Mouse (Mus musculus) inflammation-experienced regulatory T-cells, adult 16 weeks (primary cell): ENCODE results near the gene Wdr4. TPM values are rescaled to one million over a fixed set of nuclear protein-coding genes. Genes with fewer than 3 reads are reported as not detected.

Experiments used
- polyA plus RNA-seq: library from polyadenylated mRNA; unstranded; fragments of 100-300 nt; shearing (Covaris generic); gene quantifications from one replicate; pipeline ENCODE4 v1.2.1, GENCODE M21; 2017

Wdr4 gene
- polyA plus RNA-seq, result 37.8 TPM

DNA sequence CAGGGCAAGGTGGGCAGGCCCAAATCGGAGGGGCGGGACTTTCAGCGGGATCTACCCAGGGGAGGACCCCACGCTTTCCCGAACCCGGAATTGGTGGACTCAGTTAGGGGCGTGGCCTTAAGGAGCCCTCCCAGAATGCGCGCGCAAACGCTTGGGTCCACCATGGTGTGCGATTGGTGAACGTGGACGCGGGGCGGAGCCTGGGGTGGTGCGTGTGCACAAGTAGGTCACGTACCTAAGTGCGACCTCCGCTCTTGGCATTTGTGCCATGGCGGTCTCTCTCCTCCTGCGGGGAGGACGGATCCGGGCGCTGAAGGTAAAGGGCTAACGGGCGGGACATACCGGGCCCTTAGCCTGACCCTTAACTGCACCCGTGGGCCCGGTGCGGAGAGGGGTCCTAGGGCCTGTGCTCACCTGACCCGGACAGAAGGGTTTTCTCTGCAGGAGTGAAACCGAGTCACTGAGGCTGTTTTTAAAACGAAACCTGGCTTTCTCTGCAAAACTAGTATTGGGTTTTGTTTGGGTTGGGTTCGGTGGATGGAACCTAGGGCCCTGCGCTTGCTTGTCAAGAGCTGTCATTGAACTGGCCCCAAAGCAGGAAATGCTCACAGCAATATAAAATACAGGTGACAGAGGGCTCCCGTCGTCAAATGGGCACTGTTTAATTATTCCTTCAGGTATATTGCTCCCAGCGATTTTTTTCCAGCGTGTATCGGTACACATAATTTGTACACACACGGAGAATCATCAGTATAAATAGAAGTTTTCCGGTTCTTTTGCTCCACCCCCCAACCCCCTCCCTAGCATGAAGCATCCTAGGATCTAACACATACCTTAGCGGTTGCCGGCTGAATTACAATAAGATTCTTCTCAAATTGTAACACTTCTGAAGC lies at the start of gene Wdr4, which contains the start of gene Ndufv3:
TSS of gene Wdr4 (minus strand) at position 35 of the 893 bp plus-strand sequence.
TSS of gene Ndufv3 (plus strand) at position 170 of the 893 bp plus-strand sequence.

DNA sequence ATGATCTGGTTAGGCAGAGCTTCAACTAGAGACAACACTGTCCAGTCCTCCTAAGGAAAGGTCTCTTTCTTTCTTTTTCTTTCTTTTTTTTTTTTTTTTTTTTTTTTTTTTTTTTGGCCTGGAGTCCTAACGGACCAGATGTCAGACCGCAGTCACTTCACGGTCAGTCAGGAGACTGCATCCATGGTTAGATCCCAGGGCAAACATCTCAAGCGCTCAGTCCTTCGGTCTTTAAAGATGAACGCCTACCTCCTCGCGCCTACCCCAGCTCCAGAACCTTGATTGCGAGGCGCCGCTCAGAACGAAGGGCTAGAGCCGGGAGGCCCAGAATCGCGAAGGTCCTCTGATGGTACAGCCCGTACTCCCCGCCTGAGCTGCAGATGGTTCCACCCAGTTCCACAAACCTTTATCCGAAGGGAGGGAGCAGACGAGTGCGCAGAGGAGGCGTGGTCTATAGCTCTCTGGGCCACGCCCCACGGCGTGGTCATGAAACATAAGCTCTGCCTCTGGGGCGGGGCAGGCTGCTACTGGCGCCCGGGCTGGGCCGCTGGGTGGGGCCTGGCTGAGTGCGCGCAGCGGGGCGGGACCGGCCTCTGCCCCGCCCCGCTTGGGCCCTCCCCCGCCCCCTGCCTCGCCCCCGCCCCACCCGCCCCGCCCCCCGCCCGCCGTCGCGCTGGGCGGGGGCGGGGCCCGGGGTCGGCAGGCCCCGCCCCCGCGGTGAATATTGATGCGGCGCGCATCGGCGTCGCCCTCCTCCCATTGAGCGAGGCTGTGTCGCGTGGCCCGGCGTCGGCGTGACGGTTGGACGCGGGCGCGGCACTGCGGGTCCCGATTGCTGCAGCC lies 44.5 kb upstream of the Wdr4 start, which contains the start of gene Pknox1:
TSS of gene Pknox1 (plus strand) at position 720 of the 843 bp plus-strand sequence.

Other genes with a start within 250 kb of the Wdr4 start
- gene Rsph1, start 242.6 kb downstream of the Wdr4 start, polyA plus RNA-seq, result 1.2 TPM
- gene Slc37a1, start 233.2 kb downstream of the Wdr4 start, polyA plus RNA-seq, result 45.1 TPM
- 0.68 TPM for gene Pde9a, start 133.8 kb downstream of the Wdr4 start, polyA plus RNA-seq
- 223 TPM for gene Ndufv3, start 135 bp upstream of the Wdr4 start, polyA plus RNA-seq
- 62.6 TPM for gene Pknox1, start 44.8 kb upstream of the Wdr4 start, polyA plus RNA-seq
- not detected for gene Cbs, start 117.3 kb upstream of the Wdr4 start, polyA plus RNA-seq
- gene U2af1, start 138.9 kb upstream of the Wdr4 start, polyA plus RNA-seq, result 238 TPM
- gene Cryaa, start 157.8 kb upstream of the Wdr4 start, polyA plus RNA-seq, result not detected